Mouse (Mus musculus) G1E (cell line): ENCODE data around the gene C5ar1.

Source experiments
- POLR2AphosphoS5 ChIP-seq: IDR thresholded peaks from 2 replicates; pipeline ENCODE4 v1.6.1; 2012; ENCODE audit warnings: low read depth, low read length, inconsistent platforms; ENCODE audit not compliant: insufficient replicate concordance
- TAL1 ChIP-seq: conservative IDR thresholded peaks from 2 replicates; pipeline ENCODE4 v1.6.1; 2012; ENCODE audit warnings: low read depth, low read length, inconsistent platforms, mixed read lengths

DNA sequence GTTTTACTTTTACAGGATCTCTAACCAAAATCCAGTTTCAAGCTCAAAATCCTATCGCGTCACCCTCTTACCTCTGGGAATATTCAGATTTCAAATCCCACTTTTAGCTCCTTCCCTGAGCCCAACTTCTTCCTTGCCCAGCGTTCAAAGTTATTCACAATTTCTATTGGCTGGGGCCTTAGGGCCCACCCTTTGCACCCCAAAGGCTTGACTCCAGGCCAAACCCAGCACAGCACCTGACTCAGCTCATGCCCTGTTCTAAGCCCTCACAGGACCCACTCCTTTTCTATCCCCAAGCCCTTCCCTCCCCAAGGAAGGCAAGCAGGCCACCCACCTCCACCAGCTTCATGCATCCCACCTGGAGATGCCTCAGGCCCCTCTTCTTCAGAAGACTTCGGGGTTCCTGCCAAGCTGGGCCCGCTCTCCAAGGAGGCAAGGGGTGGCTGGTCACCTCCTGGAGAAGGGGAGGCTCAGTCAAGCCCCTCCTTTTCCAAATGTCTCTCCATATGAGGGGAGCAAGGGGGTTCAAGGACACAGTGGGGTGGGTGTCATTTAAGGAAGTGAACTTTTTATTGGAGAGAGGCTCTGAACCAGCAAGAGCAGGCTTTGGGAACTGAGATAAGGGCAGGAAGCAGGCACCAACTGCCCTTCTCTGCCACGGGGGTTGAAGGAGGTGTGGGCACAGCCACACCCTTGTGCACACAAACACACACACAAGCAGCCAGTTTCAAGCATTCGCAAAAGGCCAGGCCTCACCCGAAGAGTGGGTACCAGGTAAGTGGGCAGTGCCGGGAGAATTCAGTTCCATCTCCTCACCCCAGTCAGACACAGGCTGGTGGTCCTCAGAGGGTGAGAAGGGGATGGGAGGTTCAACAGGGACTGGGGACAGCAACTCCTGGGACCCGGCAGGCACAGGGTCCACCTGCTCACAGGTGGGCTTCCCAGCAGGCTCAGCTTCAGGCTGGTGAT lies 15.9 kb upstream of the C5ar1 start:
- TF ChIP-seq TAL1 (no peak; the same call in 1 of the 2 replicates), POLR2AphosphoS5 (no peak)
